Mouse (Mus musculus) CH12.LX (cell line): Measurements from ENCODE around the gene Nfatc2.

Source experiments
- NRF1 ChIP-seq: IDR thresholded peaks from 2 replicates; pipeline ENCODE4 v1.6.1; 2014; ENCODE audit warnings: low read depth, mild to moderate bottlenecking, inconsistent platforms, low read length, improper control_type of control experiment, moderate library complexity
- POLR2A ChIP-seq: IDR thresholded peaks from 2 replicates; pipeline ENCODE4 v1.6.1; 2011; ENCODE audit warnings: low read depth, mild to moderate bottlenecking, improper control_type of control experiment, low read length
- UBTF ChIP-seq: IDR thresholded peaks from 2 replicates; pipeline ENCODE4 v1.6.1; 2012; ENCODE audit warnings: low read depth, mild to moderate bottlenecking, inconsistent platforms, low read length, improper control_type of control experiment, moderate library complexity

DNA sequence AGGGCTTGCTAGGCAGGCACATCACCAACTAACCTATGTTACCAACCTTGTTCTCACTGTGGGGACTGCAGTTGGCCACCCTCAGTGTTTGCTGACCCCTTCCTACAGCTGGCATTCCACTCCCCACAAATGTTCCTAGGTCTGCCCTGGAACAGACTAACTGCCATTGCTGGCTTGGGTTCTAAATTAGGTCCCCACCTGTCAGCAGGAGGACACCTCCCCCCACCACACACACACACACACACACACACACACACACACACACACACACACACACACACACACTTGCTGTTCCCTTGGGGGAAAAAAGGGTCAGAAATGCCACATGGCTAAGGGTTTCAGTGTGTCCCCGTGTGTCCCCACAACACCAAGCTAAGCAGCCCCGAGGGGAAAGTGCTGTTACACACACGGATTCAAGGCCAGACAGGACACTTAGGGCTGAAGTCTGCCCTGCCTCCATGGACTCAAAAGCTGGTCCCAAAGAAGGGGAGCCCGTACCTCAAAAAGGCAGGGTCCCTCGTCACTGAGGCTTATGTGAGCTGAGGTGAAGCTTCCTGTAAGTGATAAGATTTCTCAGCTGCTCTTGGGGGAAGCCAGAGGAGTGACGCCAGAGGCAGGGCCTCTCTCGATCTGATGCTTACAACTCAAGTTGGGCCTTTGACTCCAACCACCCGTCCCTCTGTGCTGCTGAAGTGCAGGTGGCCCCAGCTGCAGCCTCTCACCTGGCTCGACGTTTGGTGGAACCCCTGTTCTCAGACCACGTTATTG is 113.1 kb downstream of the Nfatc2 start:
- TF ChIP-seq POLR2A: no peak
- no peak for TF ChIP-seq UBTF
- no peak for TF ChIP-seq NRF1
